Mouse (Mus musculus): ENCODE data around the gene a.

- TF ChIP-seq CTCF (conservative IDR thresholded peaks at IDR 0.05; ENCODE audit: low read length) = no peak
- no peak for TF ChIP-seq NANOG (IDR thresholded peaks at IDR 0.05; ENCODE audit: borderline replicate concordance, low read length)
Measured at GRCm38 (mm10) chr2:154743915-154744314, 47.3 kb upstream of the a start.

Data from E14TG2a.4 (cell line).